Mouse (Mus musculus) olfactory bulb, adult 2 months (tissue): ENCODE data around the gene Arhgap10. TPM values are rescaled to one million over a fixed set of nuclear protein-coding genes. Genes with fewer than 3 reads are reported as not detected.

Source experiments
- H3K27ac ChIP-seq: fragments of 200-500 bp; 2 replicates; pipeline ENCODE4 v1.5.1; 2012; ENCODE audit warnings: low read depth, low read length; ENCODE audit not compliant: insufficient read depth
- H3K4me1 ChIP-seq: fragments of 200-500 bp; 2 replicates; pipeline ENCODE4 v1.6.1; 2012; ENCODE audit warnings: low read length; ENCODE audit not compliant: control insufficient read depth, insufficient read depth
- H3K4me3 ChIP-seq: fragments of 200-500 bp; 2 replicates; pipeline ENCODE4 v1.5.1; 2012; ENCODE audit warnings: mild to moderate bottlenecking, low read depth, low read length, moderate library complexity; ENCODE audit not compliant: insufficient read depth
- CTCF ChIP-seq: fragments of 200-500 bp; IDR thresholded peaks from 2 replicates; pipeline ENCODE4 v1.5.1; 2012; ENCODE audit warnings: low read depth, mild to moderate bottlenecking, low read length, moderate library complexity; ENCODE audit not compliant: insufficient read depth
- POLR2A ChIP-seq: fragments of 200-500 bp; IDR thresholded peaks from 2 replicates; pipeline ENCODE4 v1.6.1; 2012; ENCODE audit warnings: mild to moderate bottlenecking, low read depth, low read length, moderate library complexity; ENCODE audit not compliant: insufficient read depth
- WGBS: fragments of 180-500 bp; shearing (Covaris S2); methylation state at CpG from one replicate; pipeline ENCODE4 v1.1.7; 2018; 5-methylcytosine and 5-hydroxymethylcytosine counted together
- polyA plus RNA-seq: library from polyadenylated mRNA; stranded (reverse); fragments of >200 nt; gene quantifications from 2 replicates; pipeline ENCODE4 v1.2.4, GENCODE M21; 2012; ENCODE audit warnings: low replicate concordance; ENCODE audit not compliant: missing spikeins, insufficient read depth, insufficient read length

The Arhgap10 gene
- polyA plus RNA-seq, 1 experiment: not detected

- 4% methylated on average over 33 of the region's 33 CpGs for WGBS
- TF ChIP-seq POLR2A: no peak
- no peak for TF ChIP-seq CTCF
Measured at GRCm38 (mm10) chr8:77518201-77519115, 705 bp upstream of the Arhgap10 start.

DNA sequence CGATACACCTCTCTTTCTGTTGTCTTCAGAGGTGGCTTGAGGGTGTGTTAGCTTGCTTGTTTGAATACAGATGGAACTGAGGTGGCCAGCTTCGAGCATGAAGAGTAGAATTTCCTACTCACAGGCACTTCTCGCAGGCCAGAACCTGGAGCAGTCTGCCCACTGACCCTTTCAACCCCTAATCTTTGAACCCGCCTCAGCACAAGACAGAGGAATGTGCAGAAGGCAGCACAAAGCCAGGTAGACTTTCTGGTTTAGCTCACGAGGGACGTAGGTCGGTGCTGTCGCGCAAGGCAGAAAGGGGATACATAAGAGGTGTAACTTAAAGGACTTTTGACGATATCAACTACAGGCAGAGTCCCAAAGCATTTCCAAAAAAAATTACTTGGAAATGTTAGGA is 908 bp downstream of the Arhgap10 start:
- Histone ChIP-seq H3K4me1 (peaks cover 9% of the 10 kb centered on the region), H3K4me3 (peak overlapping the region; percentile 61), H3K27ac (no peak overlapping the region)
- TF ChIP-seq POLR2A: no peak
- no peak for TF ChIP-seq CTCF
- WGBS: 19% methylated on average over 10 of the region's 10 CpGs

More at GRCm38 (mm10) chr8:77518201-77519115, 705 bp upstream of the Arhgap10 start:
- Histone ChIP-seq H3K4me3 (peak overlapping the region; percentile 61), H3K4me1 (peaks cover 9% of the 10 kb centered on the region), H3K27ac (no peak overlapping the region)

- Histone ChIP-seq H3K4me3 (no peak overlapping the region), H3K4me1 (peaks cover 9% of the 10 kb centered on the region), H3K27ac (no peak overlapping the region)
- TF ChIP-seq CTCF (no peak), POLR2A (no peak)
- WGBS: 92% methylated on average over 8 of the region's 8 CpGs
Measured at GRCm38 (mm10) chr8:77515786-77516185, 2.0 kb downstream of the Arhgap10 start.

DNA sequence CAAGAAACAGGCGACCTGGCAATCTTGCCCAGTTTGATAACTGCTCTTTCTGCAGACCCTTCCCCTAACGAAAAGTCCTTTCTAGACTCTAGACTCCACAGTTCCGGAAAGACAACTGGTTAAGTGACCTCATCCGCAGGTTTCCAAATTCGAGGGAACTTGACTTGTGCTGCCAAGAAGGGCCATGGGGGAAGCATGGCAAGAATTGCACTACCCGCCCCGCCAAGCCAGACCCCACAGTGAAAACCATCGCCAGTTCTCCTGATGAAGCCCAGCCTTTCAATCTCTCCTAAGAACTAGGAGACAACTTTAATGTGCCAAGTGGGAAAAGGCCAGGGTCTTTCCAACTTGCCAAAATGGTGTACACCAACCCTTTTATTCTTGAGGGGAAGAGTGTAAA is 2.6 kb downstream of the Arhgap10 start:
- WGBS: 82% methylated on average over 8 of the region's 8 CpGs
- Histone ChIP-seq H3K27ac (no peak overlapping the region), H3K4me1 (peaks cover 9% of the 10 kb centered on the region), H3K4me3 (no peak overlapping the region)
- no peak for TF ChIP-seq CTCF
- no peak for TF ChIP-seq POLR2A

- 51% methylated on average over 13 of the region's 13 CpGs for WGBS
- H3K27ac ChIP-seq: no peak overlapping the region
- H3K4me1 ChIP-seq: peaks cover 5% of the 10 kb centered on the region
- TF ChIP-seq CTCF: no peak
- no peak for TF ChIP-seq POLR2A
- H3K4me3 ChIP-seq: no peak overlapping the region
Measured at GRCm38 (mm10) chr8:77511750-77512493, 5.8 kb downstream of the Arhgap10 start.

- Histone ChIP-seq H3K27ac (no peak overlapping the region), H3K4me1 (no peaks in the 10 kb centered on the region), H3K4me3 (no peak overlapping the region)
- TF ChIP-seq POLR2A: no peak
- no peak for TF ChIP-seq CTCF
- 89% methylated on average over 3 of the region's 3 CpGs for WGBS
Measured at GRCm38 (mm10) chr8:77510426-77510825, 7.3 kb downstream of the Arhgap10 start.

DNA sequence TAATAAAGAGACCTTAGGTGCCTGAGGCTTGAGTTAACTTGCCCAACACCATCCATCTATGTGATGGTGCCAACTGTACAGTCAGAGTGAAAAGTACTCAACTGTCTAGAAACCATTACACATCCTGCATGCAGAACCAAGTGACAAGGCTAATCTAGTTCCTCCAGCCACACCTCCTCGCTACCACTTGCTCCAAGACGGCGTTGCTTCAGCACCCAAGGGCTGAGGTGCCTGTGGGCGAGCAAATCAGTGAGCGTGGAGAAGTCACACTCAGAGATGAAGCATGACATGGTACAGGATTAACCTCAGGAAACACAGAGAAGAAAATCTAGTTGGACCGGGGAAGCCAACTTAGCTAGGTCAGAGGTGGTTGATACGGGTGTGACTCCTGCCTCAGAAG is 8.7 kb downstream of the Arhgap10 start:
- no peak overlapping the region for H3K27ac ChIP-seq
- H3K4me1 ChIP-seq: no peaks in the 10 kb centered on the region
- 95% methylated on average over 7 of the region's 7 CpGs for WGBS
- no peak for TF ChIP-seq POLR2A
- TF ChIP-seq CTCF: no peak
- H3K4me3 ChIP-seq: no peak overlapping the region

DNA sequence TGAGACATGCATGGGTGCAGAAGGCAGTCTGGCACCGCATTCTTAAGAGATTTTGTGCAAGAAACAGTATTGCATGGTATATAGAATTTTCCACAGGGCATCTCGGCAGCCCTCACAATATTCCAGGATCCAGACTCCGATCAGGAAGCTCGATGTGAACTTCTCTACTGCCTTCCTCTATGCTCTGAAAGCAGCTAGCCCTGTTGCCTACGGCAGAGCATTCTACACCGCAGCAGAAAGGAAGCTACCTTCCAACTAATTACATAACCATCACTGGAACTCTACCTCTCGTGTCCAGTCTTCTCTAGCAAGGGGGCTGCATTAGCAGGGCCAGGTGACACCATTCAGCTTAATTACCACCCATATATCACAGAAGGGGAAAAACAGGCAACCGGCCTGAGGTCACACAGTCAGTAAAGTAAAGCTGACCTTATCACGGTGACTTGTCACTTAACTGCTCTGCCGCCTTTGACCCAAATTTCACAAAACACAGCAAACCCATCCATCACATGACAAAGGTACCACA is 10.2 kb downstream of the Arhgap10 start:
- TF ChIP-seq POLR2A: no peak
- no peak for TF ChIP-seq CTCF
- Histone ChIP-seq H3K27ac (no peak overlapping the region), H3K4me3 (no peak overlapping the region), H3K4me1 (no peaks in the 10 kb centered on the region)
- 94% methylated on average over 10 of the region's 10 CpGs for WGBS

DNA sequence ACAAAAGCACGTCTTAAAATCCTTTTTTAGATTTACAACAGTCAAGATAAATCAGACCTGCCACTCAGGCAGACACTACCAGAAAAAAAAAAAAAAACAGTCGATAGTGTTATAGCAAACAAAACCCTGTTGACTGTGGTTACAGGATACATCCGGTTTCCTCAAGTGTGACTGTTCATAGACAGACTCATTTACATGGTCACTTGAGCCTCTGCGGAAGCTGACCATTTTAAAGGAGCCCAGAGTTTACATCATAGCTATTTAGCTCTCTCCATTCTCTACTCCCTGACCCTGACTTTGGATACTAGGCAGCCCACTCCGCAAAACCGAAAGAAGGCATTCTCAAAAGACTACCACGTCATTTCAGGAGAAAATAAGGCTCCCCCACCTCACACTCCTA is 11.2 kb downstream of the Arhgap10 start:
- TF ChIP-seq CTCF (no peak), POLR2A (no peak)
- WGBS: 82% methylated on average over 7 of the region's 7 CpGs
- H3K4me1 ChIP-seq: no peaks in the 10 kb centered on the region
- H3K27ac ChIP-seq: no peak overlapping the region
- no peak overlapping the region for H3K4me3 ChIP-seq
